Mouse (Mus musculus): ENCODE measurements around the gene Uaca.

DNA sequence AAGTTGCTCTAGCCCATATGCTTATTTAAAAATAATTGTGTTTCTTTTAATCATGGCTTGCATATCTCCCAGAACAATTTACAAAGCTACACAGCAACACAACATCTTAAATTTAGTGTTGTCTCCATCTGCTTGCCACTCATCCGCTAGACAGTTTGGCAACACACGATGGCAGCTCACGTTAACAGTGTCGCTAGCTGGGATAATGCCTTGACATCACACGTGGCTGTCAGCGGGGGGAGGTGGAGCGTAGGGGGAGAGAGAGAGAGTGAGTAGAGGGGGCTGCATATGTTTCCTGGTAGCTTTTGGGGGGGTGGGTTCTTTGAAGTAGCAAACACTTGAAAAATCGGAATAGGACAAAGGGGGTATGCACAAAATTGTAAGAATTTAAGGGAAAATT is 82.2 kb downstream of the Uaca start:
- TF ChIP-seq POLR2A (IDR thresholded peaks at IDR 0.05; ENCODE audit: control insufficient read depth, low read depth, low read length) = no peak
- no peak for TF ChIP-seq CTCF (IDR thresholded peaks at IDR 0.05; ENCODE audit: control insufficient read depth, insufficient read depth, insufficient replicate concordance, low read depth, low read length)
